Mouse (Mus musculus) kidney, embryonic 16.5 days (tissue): ENCODE data around the gene Acbd3. TPM values are rescaled to one million over a fixed set of nuclear protein-coding genes. Genes with fewer than 3 reads are reported as not detected.

ENCODE experiments used
- ATAC-seq: fragments of 200-750 bp; cut with Nextera tagmentation; 2 replicates; pipeline ENCODE4 v1.8.0; 2017; ENCODE audit warnings: moderate TSS enrichment; ENCODE audit not compliant: low FRiP score, low TSS enrichment
- H3K27ac ChIP-seq: fragments of 300-500 bp; sonication (generic); 2 replicates; pipeline ENCODE4 v1.5.1; 2014; ENCODE audit warnings: low read length
- H3K27me3 ChIP-seq: fragments of 300-500 bp; sonication (generic); 2 replicates; pipeline ENCODE4 v1.6.1; 2014; ENCODE audit warnings: low read length, control low read depth, mixed read lengths; ENCODE audit not compliant: insufficient read depth
- H3K36me3 ChIP-seq: fragments of 300-500 bp; sonication (generic); 2 replicates; pipeline ENCODE4 v1.6.1; 2014; ENCODE audit warnings: low read length, control low read depth, mixed read lengths; ENCODE audit not compliant: insufficient read depth
- H3K4me1 ChIP-seq: fragments of 300-500 bp; sonication (generic); 2 replicates; pipeline ENCODE4 v1.6.1; 2014; ENCODE audit warnings: low read length, control low read depth, mixed read lengths; ENCODE audit not compliant: insufficient read depth
- H3K4me2 ChIP-seq: fragments of 300-500 bp; sonication (generic); replicated peaks from 2 replicates; pipeline ENCODE4 v1.6.1; 2014; ENCODE audit warnings: low read depth, low read length
- H3K4me3 ChIP-seq: fragments of 300-500 bp; sonication (generic); 2 replicates; pipeline ENCODE4 v1.5.1; 2014; ENCODE audit warnings: mild to moderate bottlenecking, low read length
- H3K9ac ChIP-seq: fragments of 300-500 bp; sonication (generic); replicated peaks from 2 replicates; pipeline ENCODE4 v1.6.1; 2014; ENCODE audit warnings: low read length
- H3K9me3 ChIP-seq: fragments of 300-500 bp; sonication (generic); 2 replicates; pipeline ENCODE4 v1.6.1; 2016; ENCODE audit warnings: low read length, control low read depth
- WGBS: fragments of 180-500 bp; shearing (Covaris S2); extraction: QIAGEN DNeasy Blood & Tissue Kit; methylation state at CpG from one replicate; pipeline ENCODE4 v1.1.7; 2014; 5-methylcytosine and 5-hydroxymethylcytosine counted together
- polyA plus RNA-seq: library from polyadenylated mRNA; unstranded; fragments of >200 nt; fragmentation: Nextera tagmentation; extraction: Ambion mirVana; gene quantifications from 2 replicates; pipeline ENCODE4 v1.2.1, GENCODE M21; 2015

Acbd3 gene
- polyA plus RNA-seq, 1 experiment from 2014 or later, result 22.7 TPM

DNA sequence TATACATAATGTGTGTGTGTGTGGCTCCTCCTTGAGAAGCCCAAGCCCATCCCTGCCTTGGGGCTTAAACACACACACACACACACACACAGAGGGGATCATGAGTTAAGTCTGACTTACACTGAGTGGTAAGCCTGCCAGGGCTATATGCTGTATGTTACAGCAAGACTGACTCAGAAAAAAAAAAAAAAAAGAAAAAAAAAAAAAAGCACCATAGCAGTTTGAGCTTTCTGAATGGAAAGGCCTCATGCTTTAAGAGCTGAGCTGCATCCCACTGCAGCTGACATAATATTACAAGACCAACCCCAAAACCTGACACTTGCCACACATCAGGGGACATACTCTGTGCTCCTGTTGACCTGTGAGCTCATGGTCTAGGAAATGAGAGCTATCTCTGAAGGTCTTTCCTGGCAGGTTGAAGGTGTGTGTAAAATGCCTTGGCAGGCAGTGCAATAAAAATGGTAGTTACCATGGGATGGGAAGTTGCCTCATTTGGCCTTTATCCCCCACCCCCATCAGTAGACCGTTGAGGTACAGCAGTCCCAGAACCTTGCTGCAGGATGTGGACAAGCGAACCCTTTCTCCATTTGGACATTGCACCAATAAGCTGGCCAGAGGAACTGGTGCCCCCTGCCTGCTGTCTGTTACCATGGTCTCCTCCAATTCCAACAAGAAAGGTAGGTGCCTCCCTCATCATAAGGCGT, 31.6 kb downstream of the Acbd3 start:
- ATAC-seq, result no peak; the same call in 1 of the 2 replicates
- Histone ChIP-seq H3K4me1 (no peaks in the 10 kb centered on the region), H3K27ac (no peak overlapping the region), H3K4me3 (no peak overlapping the region), H3K9ac (no peak overlapping the region), H3K36me3 (peaks cover 17% of the 10 kb centered on the region), H3K27me3 (no peaks in the 10 kb centered on the region), H3K4me2 (no peak overlapping the region), H3K9me3 (no peaks in the 10 kb centered on the region)
- WGBS, result 81% methylated on average over 3 of the region's 3 CpGs

DNA sequence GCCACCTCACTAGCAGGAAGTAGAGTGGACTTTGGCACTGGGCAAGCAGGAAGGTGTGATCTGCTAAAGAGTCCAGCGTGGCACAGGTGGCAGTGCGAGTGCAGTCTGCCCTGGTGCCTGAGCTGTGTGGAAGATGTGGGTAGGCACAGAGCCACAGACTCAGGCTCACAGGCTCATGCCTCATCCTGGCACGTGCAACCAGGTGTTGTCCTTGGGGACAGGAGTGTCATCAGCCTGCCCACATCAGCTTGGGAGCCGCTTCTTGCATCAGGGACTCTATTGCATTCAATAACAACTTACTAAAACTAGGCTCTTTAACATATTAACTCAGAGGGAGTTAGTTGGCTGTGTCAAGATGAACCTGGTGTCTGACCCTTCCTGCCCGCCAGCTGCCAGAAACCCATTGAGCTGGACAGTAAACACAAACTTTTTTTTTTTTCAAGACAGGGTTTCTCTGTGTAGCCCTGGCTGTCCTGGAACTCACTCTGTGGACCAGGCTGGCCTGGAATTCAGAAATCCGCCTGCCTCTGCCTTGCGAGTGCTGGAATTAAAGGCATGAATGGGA, 32.2 kb downstream of the Acbd3 start:
- Histone ChIP-seq H3K4me3 (no peak overlapping the region), H3K9ac (no peak overlapping the region), H3K9me3 (no peaks in the 10 kb centered on the region), H3K4me2 (no peak overlapping the region), H3K27ac (peak overlapping the region; percentile 27; the same call in 1 of the 2 replicates), H3K4me1 (peaks cover 2% of the 10 kb centered on the region), H3K36me3 (peaks cover 11% of the 10 kb centered on the region), H3K27me3 (no peaks in the 10 kb centered on the region)
- WGBS, result 73% methylated on average over 7 of the region's 7 CpGs
- ATAC-seq, result peak; percentile 71

DNA sequence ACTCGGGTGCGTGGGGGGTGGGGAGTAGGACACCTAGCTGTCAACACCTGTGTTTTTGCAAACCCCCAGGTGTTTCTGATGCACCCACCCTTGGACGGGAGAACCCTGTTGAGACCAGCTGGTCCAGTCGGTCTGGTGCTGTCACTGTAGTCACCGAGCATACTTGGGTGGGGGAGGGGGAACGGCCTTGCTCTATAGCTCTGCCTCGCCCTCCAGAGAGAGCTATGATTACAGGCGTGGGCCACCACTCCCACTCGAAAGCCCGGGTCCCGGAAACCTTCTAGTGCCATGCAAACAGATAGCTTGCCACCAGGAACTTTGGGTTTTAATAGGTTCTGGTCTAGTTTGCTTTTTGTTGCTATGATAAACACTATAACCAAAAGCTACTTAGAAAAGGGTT, 36.3 kb downstream of the Acbd3 start:
- 71% methylated on average over 11 of the region's 11 CpGs for WGBS
- Histone ChIP-seq H3K9me3 (no peaks in the 10 kb centered on the region), H3K4me1 (peaks cover 12% of the 10 kb centered on the region), H3K4me2 (no peak overlapping the region), H3K9ac (no peak overlapping the region), H3K36me3 (no peaks in the 10 kb centered on the region), H3K4me3 (no peak overlapping the region), H3K27ac (no peak overlapping the region), H3K27me3 (no peaks in the 10 kb centered on the region)
- no peak for ATAC-seq

DNA sequence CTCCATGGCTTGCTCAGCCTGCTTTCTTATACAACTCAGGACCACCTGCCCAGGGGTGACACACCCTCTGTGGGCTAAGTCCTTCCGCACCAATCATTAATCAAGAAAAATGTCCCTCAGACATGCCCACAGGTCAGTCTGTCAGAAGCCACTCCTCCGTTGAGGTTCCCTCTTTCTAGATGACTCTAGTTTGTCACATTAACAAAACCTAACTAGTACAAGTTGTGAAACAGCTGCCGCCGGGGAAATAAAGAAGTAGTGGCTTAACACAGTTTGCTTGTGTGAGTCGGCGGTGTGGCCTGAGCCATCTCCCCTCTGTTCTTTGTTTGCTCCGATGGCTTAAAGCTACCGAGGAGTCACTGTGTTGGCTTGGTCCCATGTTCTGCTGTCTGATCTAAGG, 36.8 kb downstream of the Acbd3 start:
- Histone ChIP-seq H3K36me3 (no peaks in the 10 kb centered on the region), H3K4me2 (no peak overlapping the region), H3K4me3 (no peak overlapping the region), H3K27ac (no peak overlapping the region), H3K9me3 (no peaks in the 10 kb centered on the region), H3K9ac (no peak overlapping the region), H3K27me3 (no peaks in the 10 kb centered on the region), H3K4me1 (peaks cover 15% of the 10 kb centered on the region)
- WGBS, result 76% methylated on average over 8 of the region's 8 CpGs
- ATAC-seq, result no peak

DNA sequence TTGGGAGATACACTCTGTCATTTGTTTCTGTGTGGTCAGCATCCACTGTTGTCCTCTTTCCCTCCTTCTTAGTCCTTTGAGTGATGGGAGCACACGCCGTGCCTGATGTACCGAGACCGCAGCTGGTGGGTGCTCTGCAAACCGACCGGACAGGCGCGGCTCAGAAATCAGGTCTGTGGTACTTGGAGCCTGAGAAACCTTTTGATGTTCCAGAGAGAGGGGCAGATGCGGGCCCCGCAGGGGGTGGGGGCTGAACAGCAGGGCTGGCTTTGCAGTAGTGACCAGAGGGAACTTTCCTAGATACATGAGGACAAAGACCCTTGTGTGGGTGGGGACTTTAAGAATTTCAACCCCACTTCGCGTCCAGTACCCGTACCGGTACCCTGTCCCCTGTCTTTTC, 37.5 kb downstream of the Acbd3 start:
- Histone ChIP-seq H3K4me3 (peak overlapping the region; percentile 47), H3K4me2 (peak overlapping the region; percentile 87), H3K4me1 (peaks cover 20% of the 10 kb centered on the region), H3K9ac (peak overlapping the region; percentile 57), H3K27ac (no peak overlapping the region), H3K36me3 (no peaks in the 10 kb centered on the region), H3K27me3 (no peaks in the 10 kb centered on the region), H3K9me3 (no peaks in the 10 kb centered on the region)
- 6% methylated on average over 14 of the region's 14 CpGs for WGBS
- ATAC-seq, result peak; percentile 17; the same call in 1 of the 2 replicates

GRCm38 (mm10) chr1:180763828-180764227, 38.0 kb downstream of the Acbd3 start:
- Histone ChIP-seq H3K9ac (peak overlapping the region; percentile 57), H3K4me2 (peak overlapping the region; percentile 87), H3K9me3 (no peaks in the 10 kb centered on the region), H3K4me1 (peaks cover 24% of the 10 kb centered on the region), H3K36me3 (no peaks in the 10 kb centered on the region), H3K27ac (no peak overlapping the region), H3K4me3 (peak overlapping the region; percentile 47), H3K27me3 (no peaks in the 10 kb centered on the region)
- 2% methylated on average over 11 of the region's 11 CpGs for WGBS
- peak; percentile 80 for ATAC-seq

GRCm38 (mm10) chr1:180765393-180765792, 39.5 kb downstream of the Acbd3 start:
- 87% methylated on average over 5 of the region's 5 CpGs for WGBS
- no peak overlapping the region for H3K27ac ChIP-seq
- no peaks in the 10 kb centered on the region for H3K27me3 ChIP-seq
- H3K36me3 ChIP-seq, result no peaks in the 10 kb centered on the region
- H3K9ac ChIP-seq, result no peak overlapping the region
- H3K4me3 ChIP-seq, result no peak overlapping the region
- no peaks in the 10 kb centered on the region for H3K9me3 ChIP-seq
- H3K4me1 ChIP-seq, result peaks cover 25% of the 10 kb centered on the region
- no peak for ATAC-seq
- H3K4me2 ChIP-seq, result no peak overlapping the region

DNA sequence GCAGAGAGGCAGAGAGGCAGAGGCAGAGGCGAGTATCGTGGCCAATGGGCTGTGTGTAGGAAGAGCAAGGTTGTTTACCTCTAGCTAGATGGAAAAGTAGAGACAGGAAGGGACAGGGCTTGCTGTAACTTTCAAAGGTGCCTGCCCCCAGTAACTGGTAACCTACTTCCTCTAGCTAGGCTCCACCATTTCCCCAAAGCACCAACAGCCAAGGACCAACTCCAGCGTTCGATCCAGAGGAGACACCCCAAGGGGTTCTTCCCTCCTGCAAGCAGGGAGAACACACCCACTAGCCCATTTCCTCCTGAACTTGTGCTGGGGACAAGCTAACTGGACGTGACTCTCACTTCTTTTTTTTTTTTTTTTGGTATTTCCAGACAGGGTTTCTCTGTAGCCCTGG, 40.7 kb downstream of the Acbd3 start:
- H3K27ac ChIP-seq, result no peak overlapping the region
- no peak for ATAC-seq
- H3K4me1 ChIP-seq, result peaks cover 25% of the 10 kb centered on the region
- H3K9ac ChIP-seq, result no peak overlapping the region
- no peaks in the 10 kb centered on the region for H3K36me3 ChIP-seq
- H3K9me3 ChIP-seq, result no peaks in the 10 kb centered on the region
- WGBS, result 67% methylated on average over 5 of the region's 5 CpGs
- H3K4me2 ChIP-seq, result no peak overlapping the region
- H3K27me3 ChIP-seq, result no peaks in the 10 kb centered on the region
- no peak overlapping the region for H3K4me3 ChIP-seq

GRCm38 (mm10) chr1:180767541-180768333, 41.9 kb downstream of the Acbd3 start:
- Histone ChIP-seq H3K27me3 (no peaks in the 10 kb centered on the region), H3K4me2 (peak overlapping the region; percentile 86), H3K4me3 (peak overlapping the region; percentile 49), H3K9ac (peak overlapping the region; percentile 65), H3K27ac (peak overlapping the region; percentile 76), H3K36me3 (no peaks in the 10 kb centered on the region), H3K4me1 (peaks cover 25% of the 10 kb centered on the region), H3K9me3 (no peaks in the 10 kb centered on the region)
- ATAC-seq, result peak; percentile 52
- 8% methylated on average over 10 of the region's 10 CpGs for WGBS
